Mouse (Mus musculus): ENCODE measurements around the gene Cdc25a. TPM values are rescaled to one million over a fixed set of nuclear protein-coding genes. Genes with fewer than 3 reads are reported as not detected.

The Cdc25a gene
- polyA plus RNA-seq, 1 experiment: 4.3 TPM

DNA sequence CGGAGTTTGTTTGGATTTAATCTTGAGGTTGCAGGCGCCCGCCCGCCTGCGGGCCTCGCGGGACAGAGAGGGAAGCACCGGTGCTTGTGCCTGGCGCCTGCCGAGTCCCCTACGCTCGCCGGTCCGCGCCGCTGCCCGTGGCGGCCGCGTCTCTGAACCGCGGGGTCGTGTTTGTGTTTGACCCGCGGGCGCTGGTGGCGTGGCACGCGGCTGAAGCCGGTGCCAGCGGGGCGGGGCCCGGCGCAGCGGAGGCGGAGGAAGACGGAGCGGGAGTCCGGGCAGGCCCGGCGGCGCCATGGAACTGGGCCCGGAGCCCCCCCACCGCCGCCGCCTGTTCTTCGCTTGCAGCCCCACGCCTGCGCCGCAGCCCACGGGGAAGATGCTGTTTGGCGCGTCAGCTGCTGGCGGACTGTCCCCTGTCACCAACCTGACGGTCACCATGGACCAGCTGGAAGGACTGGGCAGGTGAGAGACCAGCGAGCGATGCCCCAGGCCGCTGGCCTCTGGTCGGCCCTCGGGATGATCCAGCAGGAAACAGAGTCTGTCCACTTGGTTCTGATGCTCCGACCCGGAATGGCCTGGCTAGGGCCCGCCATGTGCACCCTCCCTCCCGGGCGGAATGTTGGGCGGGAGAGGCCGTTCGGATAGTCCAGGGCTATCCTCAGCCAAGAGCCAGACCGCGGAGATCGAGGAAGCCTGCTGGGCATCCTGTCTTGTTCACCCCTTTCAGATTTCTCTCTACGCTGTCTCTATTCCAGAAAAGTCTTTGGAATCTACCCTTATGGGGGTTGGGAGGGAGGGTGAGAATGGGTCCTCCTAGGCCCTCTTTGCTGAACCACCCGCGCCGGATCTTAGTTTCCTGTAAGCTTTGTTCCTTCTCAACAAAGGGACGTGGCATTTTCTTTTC, 569 bp downstream of the Cdc25a start:
- peak; percentile 77 for DNase-seq
- TF ChIP-seq POLR2A (IDR thresholded peaks at IDR 0.05; ENCODE audit: low read depth, low read length) (no peak), CTCF (conservative IDR thresholded peaks at IDR 0.05; ENCODE audit: insufficient read depth, insufficient read length, low read depth, low read length) (no peak)
- peaks cover 7% of the 10 kb centered on the region; the same call in 1 of the 2 replicates for H3K4me1 ChIP-seq (ENCODE audit: control insufficient read depth, insufficient read depth, low read length)
- H3K36me3 ChIP-seq (ENCODE audit: control insufficient read depth, insufficient read depth, low read length): peaks cover 5% of the 10 kb centered on the region
- peak overlapping the region; percentile 98 for H3K4me3 ChIP-seq (ENCODE audit: insufficient read depth, low read depth, low read length)
- 2% methylated on average over 76 of the region's 76 CpGs for WGBS
- H3K27me3 ChIP-seq (replicated peaks; ENCODE audit: control insufficient read depth, insufficient read depth, low read length): no peaks in the 10 kb centered on the region
- peak overlapping the region; percentile 69 for H3K27ac ChIP-seq (ENCODE audit: insufficient read depth, low read depth, low read length)

DNA sequence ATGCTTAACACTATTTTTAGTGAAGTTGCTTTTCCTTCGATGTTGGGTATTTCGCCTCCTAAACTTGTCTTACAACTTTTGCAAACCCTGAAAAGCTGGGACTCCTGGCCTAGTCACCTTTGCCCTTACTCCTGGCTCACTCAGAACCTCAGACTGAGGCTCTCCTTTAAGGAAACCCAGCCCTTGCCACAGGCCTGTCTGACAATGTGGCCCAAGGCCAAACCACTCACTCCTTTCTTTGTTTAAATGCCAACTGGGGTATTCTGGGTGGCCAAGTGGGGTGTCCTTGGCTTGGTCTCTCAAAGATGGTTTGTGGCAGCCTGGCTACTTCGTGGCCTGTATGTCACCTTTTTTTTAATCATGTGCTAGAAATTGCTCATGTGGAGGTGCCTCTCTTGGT, 1.4 kb downstream of the Cdc25a start:
- 9% methylated on average over 3 of the region's 3 CpGs for WGBS
- Histone ChIP-seq H3K4me3 (ENCODE audit: insufficient read depth, low read depth, low read length) (no peak overlapping the region; the same call in 1 of the 2 replicates), H3K27ac (ENCODE audit: insufficient read depth, low read depth, low read length) (no peak overlapping the region), H3K36me3 (ENCODE audit: control insufficient read depth, insufficient read depth, low read length) (peaks cover 5% of the 10 kb centered on the region), H3K4me1 (ENCODE audit: control insufficient read depth, insufficient read depth, low read length) (peaks cover 3% of the 10 kb centered on the region; the same call in 1 of the 2 replicates), H3K27me3 (replicated peaks; ENCODE audit: control insufficient read depth, insufficient read depth, low read length) (no peaks in the 10 kb centered on the region)
- TF ChIP-seq POLR2A (IDR thresholded peaks at IDR 0.05; ENCODE audit: low read depth, low read length) (no peak), CTCF (conservative IDR thresholded peaks at IDR 0.05; ENCODE audit: insufficient read depth, insufficient read length, low read depth, low read length) (no peak)
- peak; percentile 61 for DNase-seq

DNA sequence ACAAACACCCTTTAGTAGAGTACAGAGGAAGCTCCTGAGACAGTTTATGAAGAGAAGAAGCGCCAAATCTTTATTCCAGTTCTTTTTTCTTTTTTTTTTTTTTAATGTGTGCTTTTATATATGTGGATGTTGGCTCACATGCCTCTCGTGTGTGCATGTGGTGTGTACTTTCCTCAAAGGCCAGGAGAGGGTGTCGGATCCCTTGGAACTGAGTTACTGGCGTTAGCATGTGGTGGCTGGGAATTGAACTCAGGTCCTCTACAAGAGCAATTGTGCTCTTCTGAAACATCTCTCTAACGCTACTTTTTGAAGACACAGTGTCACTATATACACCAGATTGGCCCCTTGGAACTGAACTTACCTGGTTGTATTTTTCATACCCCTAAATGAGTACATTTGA, 2.3 kb downstream of the Cdc25a start:
- Histone ChIP-seq H3K4me3 (ENCODE audit: insufficient read depth, low read depth, low read length) (no peak overlapping the region), H3K36me3 (ENCODE audit: control insufficient read depth, insufficient read depth, low read length) (peaks cover 5% of the 10 kb centered on the region), H3K4me1 (ENCODE audit: control insufficient read depth, insufficient read depth, low read length) (peaks cover 3% of the 10 kb centered on the region; the same call in 1 of the 2 replicates), H3K27ac (ENCODE audit: insufficient read depth, low read depth, low read length) (no peak overlapping the region), H3K27me3 (replicated peaks; ENCODE audit: control insufficient read depth, insufficient read depth, low read length) (no peaks in the 10 kb centered on the region)
- 94% methylated on average over 5 of the region's 5 CpGs for WGBS
- TF ChIP-seq CTCF (conservative IDR thresholded peaks at IDR 0.05; ENCODE audit: insufficient read depth, insufficient read length, low read depth, low read length) (no peak), POLR2A (IDR thresholded peaks at IDR 0.05; ENCODE audit: low read depth, low read length) (no peak)
- DNase-seq: no peak

DNA sequence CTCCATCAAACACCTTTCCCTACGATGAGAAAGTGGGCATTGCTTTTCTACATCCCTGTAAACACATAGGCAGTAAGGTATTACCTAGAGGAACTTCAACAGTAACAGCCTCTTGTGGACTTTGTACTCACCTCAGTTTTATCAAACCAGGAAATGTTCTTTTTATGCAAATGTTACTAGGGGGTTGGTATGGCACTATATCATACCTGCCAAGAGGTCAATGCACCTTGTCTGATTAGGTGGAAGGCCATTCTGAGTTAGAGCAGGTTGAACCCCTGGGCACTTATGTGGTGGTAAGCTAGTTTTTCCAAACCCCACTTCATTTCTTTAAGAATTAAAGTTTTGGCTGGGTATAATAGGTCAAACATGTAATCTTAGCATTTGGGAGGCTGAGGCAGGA, 3.9 kb downstream of the Cdc25a start:
- H3K36me3 ChIP-seq (ENCODE audit: control insufficient read depth, insufficient read depth, low read length): peaks cover 5% of the 10 kb centered on the region
- TF ChIP-seq POLR2A (IDR thresholded peaks at IDR 0.05; ENCODE audit: low read depth, low read length) (no peak), CTCF (conservative IDR thresholded peaks at IDR 0.05; ENCODE audit: insufficient read depth, insufficient read length, low read depth, low read length) (no peak)
- H3K4me3 ChIP-seq (ENCODE audit: insufficient read depth, low read depth, low read length): no peak overlapping the region
- no peak overlapping the region for H3K27ac ChIP-seq (ENCODE audit: insufficient read depth, low read depth, low read length)
- WGBS: 91% methylated on average over 1 of the region's 1 CpGs
- no peak for DNase-seq
- H3K4me1 ChIP-seq (ENCODE audit: control insufficient read depth, insufficient read depth, low read length): peaks cover 3% of the 10 kb centered on the region; the same call in 1 of the 2 replicates
- H3K27me3 ChIP-seq (replicated peaks; ENCODE audit: control insufficient read depth, insufficient read depth, low read length): no peaks in the 10 kb centered on the region

DNA sequence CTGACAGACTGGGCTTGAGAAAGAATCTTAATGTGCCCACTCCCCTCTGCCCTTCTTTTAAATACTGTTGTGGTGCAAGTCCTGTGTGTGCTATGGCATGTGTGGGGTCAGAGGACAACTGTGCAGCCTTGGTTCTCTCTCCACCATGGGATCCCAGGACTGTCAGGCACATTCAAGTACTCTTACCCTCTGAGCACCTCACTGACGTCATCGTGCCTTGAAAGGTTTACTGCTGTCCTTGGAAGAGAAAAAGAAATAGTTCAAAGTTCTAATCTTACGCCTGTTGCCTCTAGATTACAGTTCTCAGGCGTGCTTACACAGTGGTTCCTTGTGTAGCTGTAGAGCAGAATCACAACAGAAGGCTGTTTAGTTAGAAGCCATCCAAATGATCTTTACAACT, 10.9 kb downstream of the Cdc25a start:
- TF ChIP-seq CTCF (conservative IDR thresholded peaks at IDR 0.05; ENCODE audit: insufficient read depth, insufficient read length, low read depth, low read length) (no peak), POLR2A (IDR thresholded peaks at IDR 0.05; ENCODE audit: low read depth, low read length) (no peak)
- Histone ChIP-seq H3K4me3 (ENCODE audit: insufficient read depth, low read depth, low read length) (no peak overlapping the region), H3K27me3 (replicated peaks; ENCODE audit: control insufficient read depth, insufficient read depth, low read length) (no peaks in the 10 kb centered on the region), H3K36me3 (ENCODE audit: control insufficient read depth, insufficient read depth, low read length) (no peaks in the 10 kb centered on the region; the same call in none of the 2 replicates), H3K4me1 (ENCODE audit: control insufficient read depth, insufficient read depth, low read length) (no peaks in the 10 kb centered on the region; the same call in 1 of the 2 replicates), H3K27ac (ENCODE audit: insufficient read depth, low read depth, low read length) (no peak overlapping the region)
- 49% methylated on average over 4 of the region's 4 CpGs for WGBS
- peak; percentile 47 for DNase-seq

DNA sequence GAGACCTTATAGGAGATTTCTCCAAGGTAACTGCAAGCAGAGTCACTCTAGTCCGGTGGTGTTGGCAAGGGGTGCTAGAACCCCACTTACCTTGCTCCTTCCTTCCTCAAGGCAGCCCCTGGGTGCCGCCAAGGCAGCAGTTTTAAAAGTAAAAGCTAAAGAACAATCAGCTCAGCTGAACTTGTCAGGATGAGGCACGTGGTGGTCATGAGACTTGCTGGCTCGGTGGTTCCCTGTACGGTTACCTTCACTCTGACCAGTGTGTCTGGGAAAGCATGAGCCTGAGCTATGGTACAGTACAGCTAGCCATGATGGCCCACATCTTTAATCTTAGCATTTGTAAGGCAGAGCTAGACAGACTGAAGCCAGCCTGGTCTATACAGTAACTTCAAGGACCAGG, 11.9 kb downstream of the Cdc25a start:
- no peak overlapping the region for H3K27ac ChIP-seq (ENCODE audit: insufficient read depth, low read depth, low read length)
- WGBS: 65% methylated on average over 5 of the region's 5 CpGs
- H3K4me3 ChIP-seq (ENCODE audit: insufficient read depth, low read depth, low read length): no peak overlapping the region
- DNase-seq: peak; percentile 57
- no peak for TF ChIP-seq POLR2A (IDR thresholded peaks at IDR 0.05; ENCODE audit: low read depth, low read length)
- no peak for TF ChIP-seq CTCF (conservative IDR thresholded peaks at IDR 0.05; ENCODE audit: insufficient read depth, insufficient read length, low read depth, low read length)
- no peaks in the 10 kb centered on the region; the same call in 1 of the 2 replicates for H3K4me1 ChIP-seq (ENCODE audit: control insufficient read depth, insufficient read depth, low read length)
- no peaks in the 10 kb centered on the region for H3K27me3 ChIP-seq (replicated peaks; ENCODE audit: control insufficient read depth, insufficient read depth, low read length)
- H3K36me3 ChIP-seq (ENCODE audit: control insufficient read depth, insufficient read depth, low read length): no peaks in the 10 kb centered on the region; the same call in none of the 2 replicates

DNA sequence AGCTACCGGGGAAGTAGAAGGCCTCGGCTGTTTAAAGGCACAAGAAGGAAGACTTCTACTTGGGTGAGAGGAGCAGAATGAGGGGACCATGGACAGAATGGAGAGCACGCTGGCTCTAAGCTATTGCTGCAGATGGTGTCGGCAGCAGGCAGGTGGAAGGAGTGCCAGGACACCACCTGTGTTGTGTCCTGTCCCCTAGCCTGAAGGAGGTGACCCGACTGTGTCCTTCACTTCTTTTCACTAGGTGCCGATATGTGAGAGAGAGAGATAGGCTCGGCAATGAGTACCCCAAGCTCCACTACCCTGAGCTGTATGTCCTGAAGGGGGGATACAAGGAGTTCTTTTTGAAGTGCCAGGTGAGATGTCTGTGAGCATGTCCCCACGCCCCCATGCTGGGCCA, 16.1 kb downstream of the Cdc25a start:
- H3K4me3 ChIP-seq (ENCODE audit: insufficient read depth, low read depth, low read length): no peak overlapping the region
- no peak for TF ChIP-seq CTCF (conservative IDR thresholded peaks at IDR 0.05; ENCODE audit: insufficient read depth, insufficient read length, low read depth, low read length)
- TF ChIP-seq POLR2A (IDR thresholded peaks at IDR 0.05; ENCODE audit: low read depth, low read length): no peak
- no peaks in the 10 kb centered on the region; the same call in none of the 2 replicates for H3K36me3 ChIP-seq (ENCODE audit: control insufficient read depth, insufficient read depth, low read length)
- H3K4me1 ChIP-seq (ENCODE audit: control insufficient read depth, insufficient read depth, low read length): peaks cover 13% of the 10 kb centered on the region
- H3K27me3 ChIP-seq (replicated peaks; ENCODE audit: control insufficient read depth, insufficient read depth, low read length): no peaks in the 10 kb centered on the region
- WGBS: 92% methylated on average over 8 of the region's 8 CpGs
- DNase-seq: no peak
- H3K27ac ChIP-seq (ENCODE audit: insufficient read depth, low read depth, low read length): no peak overlapping the region

Data from kidney, adult 2 months (tissue).